Mouse (Mus musculus): ENCODE measurements around the gene Ece1.
"Not testable (repeated sequence)": the region's sequence is repeated elsewhere in the genome, so short reads cannot be mapped to it uniquely, and the experiment has no call there.

The Ece1 gene

GRCm38 (mm10) chr4:137941131-137941844 lies 79.3 kb downstream of the Ece1 start:
- no peak for DNase-seq (ENCODE audit: extremely low read depth, low read depth, low spot score)

- DNase-seq (ENCODE audit: extremely low read depth, low read depth, low spot score) = no peak
Observed at GRCm38 (mm10) chr4:137941871-137942781, 80.1 kb downstream of the Ece1 start.

GRCm38 (mm10) chr4:137942782-137943486 lies 80.9 kb downstream of the Ece1 start:
- DNase-seq (ENCODE audit: extremely low read depth, low read depth, low spot score) = no peak

- DNase-seq (ENCODE audit: extremely low read depth, low read depth, low spot score) = no peak
Observed at GRCm38 (mm10) chr4:137943540-137943939, 81.5 kb downstream of the Ece1 start.

GRCm38 (mm10) chr4:137945376-137945775 lies 83.3 kb downstream of the Ece1 start:
- no peak for DNase-seq (ENCODE audit: extremely low read depth, low read depth, low spot score)

- DNase-seq (ENCODE audit: extremely low read depth, low read depth, low spot score) = no peak
Observed at GRCm38 (mm10) chr4:137946419-137946818, 84.4 kb downstream of the Ece1 start.

- DNase-seq (ENCODE audit: extremely low read depth, low read depth, low spot score) = no peak
Observed at GRCm38 (mm10) chr4:137952840-137953239, 90.8 kb downstream of the Ece1 start.

- DNase-seq (ENCODE audit: extremely low read depth, low read depth, low spot score) = no peak
Observed at GRCm38 (mm10) chr4:137954184-137954583, 92.1 kb downstream of the Ece1 start.

GRCm38 (mm10) chr4:137954926-137955396 lies 92.9 kb downstream of the Ece1 start:
- DNase-seq (ENCODE audit: extremely low read depth, low read depth, low spot score) = no peak

- DNase-seq (ENCODE audit: extremely low read depth, low read depth, low spot score) = no peak
Observed at GRCm38 (mm10) chr4:137956260-137956659, 94.2 kb downstream of the Ece1 start.

GRCm38 (mm10) chr4:137959889-137960665 lies 98.0 kb downstream of the Ece1 start:
- DNase-seq (ENCODE audit: extremely low read depth, low read depth, low spot score) = no peak

- no peak for DNase-seq (ENCODE audit: extremely low read depth, low read depth, low spot score)
Observed at GRCm38 (mm10) chr4:137960757-137961156, 98.7 kb downstream of the Ece1 start.

GRCm38 (mm10) chr4:137962643-137963350 lies 100.8 kb downstream of the Ece1 start:
- no peak for DNase-seq (ENCODE audit: extremely low read depth, low read depth, low spot score)

GRCm38 (mm10) chr4:137963431-137963830 lies 101.4 kb downstream of the Ece1 start:
- no peak for DNase-seq (ENCODE audit: extremely low read depth, low read depth, low spot score)

GRCm38 (mm10) chr4:137963881-137964584 lies 102.0 kb downstream of the Ece1 start:
- no peak for DNase-seq (ENCODE audit: extremely low read depth, low read depth, low spot score)

GRCm38 (mm10) chr4:137964585-137964930 lies 102.5 kb downstream of the Ece1 start:
- no peak for DNase-seq (ENCODE audit: extremely low read depth, low read depth, low spot score)

GRCm38 (mm10) chr4:137968203-137968602 lies 106.2 kb downstream of the Ece1 start:
- no peak for DNase-seq (ENCODE audit: extremely low read depth, low read depth, low spot score)

- DNase-seq (ENCODE audit: extremely low read depth, low read depth, low spot score) = not testable (repeated sequence)
Observed at GRCm38 (mm10) chr4:137970623-137971199, 108.7 kb downstream of the Ece1 start.

- not testable (repeated sequence) for DNase-seq (ENCODE audit: extremely low read depth, low read depth, low spot score)
Observed at GRCm38 (mm10) chr4:137974856-137975432, 112.9 kb downstream of the Ece1 start.

All from fat pad, adult 2 months (tissue).